Mouse (Mus musculus): Measurements from ENCODE around the gene Iffo2. TPM values are rescaled to one million over a fixed set of nuclear protein-coding genes. Genes with fewer than 3 reads are reported as not detected.

Gene Iffo2
- total RNA-seq, 2 experiments from 2014 or later, result 15.9 to 17.2 TPM

DNA sequence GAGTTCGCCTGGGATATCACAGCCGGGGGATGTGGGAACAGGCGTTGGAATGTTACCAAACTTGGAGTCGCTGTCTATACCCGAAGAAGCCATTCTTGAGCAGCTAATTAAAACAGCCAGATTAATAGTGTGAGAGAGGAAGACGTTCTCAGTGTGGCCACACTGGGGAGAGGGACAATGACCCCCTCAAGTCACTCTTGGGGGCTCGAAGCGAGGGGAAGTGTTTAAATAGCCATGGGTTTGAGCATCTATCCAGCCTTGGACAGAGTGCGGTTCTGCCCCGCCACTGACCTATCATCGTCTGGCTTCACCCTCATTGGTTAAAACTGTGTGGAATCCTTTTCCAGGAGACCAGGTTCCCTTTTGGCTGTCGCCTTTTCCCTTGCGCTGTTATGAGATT is 68.0 kb downstream of the Iffo2 start:
- intact Hi-C loops (cut with DNase I), result no loop called here
- DNase-seq (ENCODE audit: low spot score in 2 of 2), result no peak

DNA sequence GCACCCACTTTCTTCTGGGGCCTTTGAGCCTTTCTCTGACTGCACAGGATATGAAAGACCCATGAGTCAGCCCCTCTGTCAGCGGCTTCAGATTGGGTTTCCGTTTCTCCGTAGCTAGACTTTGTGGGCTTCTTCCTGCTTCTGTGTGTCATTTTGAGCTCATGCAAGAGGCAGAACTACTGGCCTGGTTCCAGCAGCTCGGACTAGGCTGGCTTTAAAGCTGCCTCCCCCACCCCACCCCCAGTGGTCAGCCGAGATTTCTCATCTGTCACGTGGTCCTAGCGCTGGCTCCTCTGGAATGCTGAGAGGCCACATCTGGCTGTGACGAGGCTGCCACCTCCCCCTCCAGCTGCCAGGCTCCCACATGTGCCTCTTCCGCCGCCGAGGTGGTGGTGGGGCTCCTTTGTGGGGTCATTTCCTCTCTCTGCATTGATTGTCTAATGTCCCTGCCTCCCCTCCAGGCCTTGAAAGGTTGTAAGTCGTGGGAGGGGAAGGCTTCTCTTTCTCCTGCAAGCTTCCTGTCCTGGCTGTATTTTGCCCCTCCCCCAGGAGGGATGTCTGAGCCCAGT is 68.7 kb downstream of the Iffo2 start:
- intact Hi-C loops (cut with DNase I), result no loop called here

DNA sequence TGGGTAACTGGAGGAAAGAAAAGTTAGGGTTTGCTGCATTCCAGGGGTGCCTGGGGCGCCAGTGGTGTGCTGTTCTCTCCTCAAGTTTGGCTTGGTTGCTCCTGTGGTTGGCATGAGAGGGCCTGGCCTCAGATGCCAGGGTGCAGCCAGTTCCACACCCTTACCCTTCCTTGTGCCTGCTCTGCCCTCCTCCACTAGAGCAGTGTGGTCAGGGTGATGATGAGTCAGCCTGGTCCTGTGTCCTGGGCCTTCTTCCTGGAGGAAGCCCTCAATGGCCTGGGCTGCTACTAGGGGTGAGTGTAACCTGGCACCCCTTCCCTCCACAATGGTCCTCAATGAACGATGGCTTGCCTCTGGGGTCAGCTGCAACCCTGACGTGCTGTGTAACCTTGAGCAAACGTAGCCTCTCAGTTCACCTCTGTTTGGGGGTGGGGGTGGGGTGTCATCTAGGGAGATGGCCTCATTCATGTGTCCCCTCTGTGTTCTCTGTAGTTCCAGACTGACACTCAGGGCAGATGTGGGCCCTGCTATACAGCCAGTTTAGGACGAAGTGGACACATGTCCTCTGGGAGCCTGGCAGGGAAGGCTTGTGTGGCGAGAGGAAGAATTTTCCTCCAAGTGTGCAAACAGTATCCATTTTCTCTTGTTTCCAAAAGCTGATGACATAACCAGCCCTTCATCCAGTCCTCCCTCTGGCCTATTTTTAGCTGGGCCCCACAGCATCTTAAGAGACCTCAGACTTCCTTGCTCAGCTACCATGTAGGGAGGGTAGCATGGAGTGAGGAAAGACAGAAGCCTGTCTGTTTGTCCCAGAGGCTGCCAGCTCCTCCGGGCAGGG is 71.4 kb downstream of the Iffo2 start:
- intact Hi-C loops (cut with DNase I), result no loop called here
- DNase-seq (ENCODE audit: low spot score in 2 of 2), result peak in 1 of 2 experiments; percentile 55

More for the DNA sequence above, 68.7 kb downstream of the Iffo2 start:
- DNase-seq (ENCODE audit: low spot score in 2 of 2), result peak; percentile 69 to 83

DNA sequence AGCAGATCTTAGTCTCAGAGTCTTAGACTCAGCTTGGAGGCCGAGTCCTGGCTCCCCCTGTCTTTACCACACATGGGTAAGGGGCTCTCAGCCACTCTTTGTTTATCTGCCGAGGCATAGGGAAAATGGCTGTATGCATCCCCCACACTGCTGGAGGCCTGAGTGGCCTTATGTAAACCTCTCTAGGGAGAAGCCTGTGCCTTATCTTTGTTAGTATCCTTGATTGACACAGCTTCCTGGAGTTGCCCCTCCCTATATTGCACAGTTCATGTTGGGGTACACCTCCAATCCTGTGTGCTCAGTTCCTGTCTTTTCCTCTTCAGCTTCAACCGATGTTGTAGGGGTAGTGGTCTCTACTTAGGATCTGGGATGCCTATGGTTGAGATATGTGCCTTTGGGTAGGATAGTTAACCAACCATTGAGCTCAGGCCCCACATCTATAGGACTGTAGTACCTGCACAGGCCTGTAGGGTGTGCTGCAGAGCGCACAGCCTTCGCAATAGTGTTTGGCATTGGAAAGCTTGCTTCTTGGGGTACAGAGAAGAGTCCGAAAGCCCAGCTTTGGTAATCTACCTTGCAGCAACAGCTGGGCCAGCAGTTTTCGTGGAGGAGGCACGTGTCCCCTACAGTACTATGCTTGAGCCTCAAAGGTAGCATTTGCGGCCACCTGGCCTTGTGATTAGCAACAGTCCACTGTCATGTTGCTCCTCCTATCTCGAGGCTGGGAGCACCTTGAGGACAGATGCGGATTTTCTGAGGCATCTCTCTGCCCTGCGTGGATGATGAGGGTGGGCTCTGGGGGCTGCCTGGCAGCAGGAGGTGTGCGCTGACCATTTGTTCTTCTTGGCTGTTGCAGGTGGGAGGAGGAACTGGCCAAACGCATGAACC is 72.3 kb downstream of the Iffo2 start, which contains the start of gene Gm21969:
Gm21969 (plus strand) TSS at position 830 of the 888 bp plus-strand sequence.
- peak; percentile 53 to 57 for DNase-seq (ENCODE audit: low spot score in 2 of 2)
- intact Hi-C loops (cut with DNase I), result no loop called here

DNA sequence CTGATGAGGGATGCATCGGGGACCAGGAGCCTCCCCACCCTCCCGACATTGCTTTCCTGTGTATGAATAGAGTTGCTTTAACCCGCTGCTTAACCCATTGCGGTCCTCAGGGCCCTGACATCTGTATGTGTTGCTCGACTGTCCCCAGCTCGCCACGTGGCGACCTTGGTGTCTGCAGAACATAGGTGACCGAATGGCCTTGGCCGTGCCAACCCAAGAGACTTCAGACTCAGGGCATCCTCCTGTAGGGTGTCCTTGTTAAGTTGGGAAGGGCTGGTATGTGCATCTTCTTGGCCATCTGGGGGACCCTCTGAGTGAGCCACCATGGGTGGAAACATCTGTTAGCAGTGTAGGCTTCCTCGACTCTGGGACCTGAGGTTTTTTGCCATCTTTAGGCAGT is 74.9 kb downstream of the Iffo2 start:
- intact Hi-C loops (cut with DNase I), result no loop called here
- DNase-seq (ENCODE audit: low spot score in 2 of 2), result no peak

DNA sequence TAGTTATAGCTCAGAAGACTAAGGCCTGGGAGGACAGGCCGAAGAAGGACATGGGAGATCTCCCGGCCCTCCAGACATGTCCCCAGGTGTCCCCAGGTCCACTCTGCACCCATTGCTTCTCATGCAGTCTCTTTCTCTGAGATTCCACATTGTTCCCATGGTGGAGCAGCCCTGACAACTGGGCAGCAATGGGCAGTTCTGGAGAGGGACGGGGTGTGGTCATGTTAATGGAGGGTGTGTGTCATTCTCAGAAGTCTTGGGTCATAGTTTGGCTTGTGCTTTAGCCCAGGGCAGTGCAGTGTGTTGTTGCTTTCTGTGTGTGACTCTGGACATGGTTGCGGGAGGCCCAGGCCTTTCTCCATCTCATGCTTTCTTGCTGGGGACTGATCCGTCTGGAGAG is 76.4 kb downstream of the Iffo2 start:
- intact Hi-C loops (cut with DNase I), result no loop called here
- no peak for DNase-seq (ENCODE audit: low spot score in 2 of 2)

DNA sequence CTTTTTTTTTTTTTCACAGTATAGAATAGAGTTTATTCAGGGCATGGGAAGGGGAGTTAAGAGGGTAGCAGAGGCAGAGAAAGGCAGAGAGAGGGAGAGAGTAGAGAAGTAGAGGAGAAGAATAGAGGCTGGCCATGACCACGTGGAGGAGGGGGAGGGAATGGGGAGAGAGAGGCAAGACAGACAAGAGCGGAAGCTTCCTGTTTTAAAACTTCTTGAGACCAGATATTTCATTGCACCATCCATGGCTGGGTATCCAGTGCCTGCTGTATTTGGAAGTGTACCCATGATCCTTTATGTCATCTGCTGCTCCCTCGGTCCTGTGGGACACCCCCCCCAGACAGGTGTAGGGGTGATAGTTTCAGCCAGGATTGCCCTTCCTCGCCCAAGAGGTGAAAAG is 78.6 kb downstream of the Iffo2 start:
- intact Hi-C loops (cut with DNase I), result loop anchor here (2.0 kb wide), 1 partner anchor 34 kb away; no protein-coding TSS in a partner anchor
- DNase-seq (ENCODE audit: low spot score in 2 of 2), result no peak

DNA sequence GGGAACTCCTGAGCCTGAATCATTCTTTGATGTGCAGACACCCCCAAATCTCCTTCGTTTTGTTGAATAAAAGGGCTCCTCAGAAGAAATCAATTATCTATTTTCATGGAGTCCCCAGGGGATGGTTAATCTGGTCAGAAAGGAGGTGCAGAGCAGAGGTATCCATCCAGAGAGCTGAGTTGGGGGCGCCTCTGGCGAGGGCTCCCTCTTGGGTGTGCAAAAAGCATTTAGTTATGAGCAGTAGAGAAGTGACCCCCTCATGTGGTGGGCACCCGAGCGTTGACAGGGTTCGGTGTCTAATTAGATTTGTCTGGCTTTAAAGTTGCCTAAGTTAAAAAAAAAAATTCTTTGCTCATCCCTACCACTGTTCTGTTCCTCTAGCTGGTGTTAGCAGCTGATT is 80.6 kb downstream of the Iffo2 start:
- no peak for DNase-seq (ENCODE audit: low spot score in 2 of 2)
- intact Hi-C loops (cut with DNase I), result no loop called here

DNA sequence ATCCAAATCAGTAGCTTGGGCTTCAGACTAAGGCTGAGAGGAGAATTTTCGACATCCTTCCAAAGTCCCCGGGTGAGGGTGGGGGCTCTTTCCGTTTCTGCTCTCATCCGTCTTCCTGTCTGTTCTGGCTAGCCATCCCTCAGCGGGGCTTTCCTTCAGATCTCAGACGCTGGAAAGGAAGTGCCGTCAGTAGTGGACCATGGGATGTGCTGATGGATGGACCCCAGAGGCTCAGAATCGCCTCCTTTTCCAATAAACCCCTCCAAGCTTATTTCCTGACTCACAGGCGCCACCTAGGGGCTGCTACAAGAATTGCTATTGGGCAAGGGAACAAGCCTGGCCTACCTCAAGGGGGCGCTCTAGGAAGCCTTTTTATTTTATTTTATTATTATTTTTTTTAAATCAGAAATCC is 81.2 kb downstream of the Iffo2 start:
- peak; percentile 67 to 74 for DNase-seq (ENCODE audit: low spot score in 2 of 2)
- intact Hi-C loops (cut with DNase I), result no loop called here

DNA sequence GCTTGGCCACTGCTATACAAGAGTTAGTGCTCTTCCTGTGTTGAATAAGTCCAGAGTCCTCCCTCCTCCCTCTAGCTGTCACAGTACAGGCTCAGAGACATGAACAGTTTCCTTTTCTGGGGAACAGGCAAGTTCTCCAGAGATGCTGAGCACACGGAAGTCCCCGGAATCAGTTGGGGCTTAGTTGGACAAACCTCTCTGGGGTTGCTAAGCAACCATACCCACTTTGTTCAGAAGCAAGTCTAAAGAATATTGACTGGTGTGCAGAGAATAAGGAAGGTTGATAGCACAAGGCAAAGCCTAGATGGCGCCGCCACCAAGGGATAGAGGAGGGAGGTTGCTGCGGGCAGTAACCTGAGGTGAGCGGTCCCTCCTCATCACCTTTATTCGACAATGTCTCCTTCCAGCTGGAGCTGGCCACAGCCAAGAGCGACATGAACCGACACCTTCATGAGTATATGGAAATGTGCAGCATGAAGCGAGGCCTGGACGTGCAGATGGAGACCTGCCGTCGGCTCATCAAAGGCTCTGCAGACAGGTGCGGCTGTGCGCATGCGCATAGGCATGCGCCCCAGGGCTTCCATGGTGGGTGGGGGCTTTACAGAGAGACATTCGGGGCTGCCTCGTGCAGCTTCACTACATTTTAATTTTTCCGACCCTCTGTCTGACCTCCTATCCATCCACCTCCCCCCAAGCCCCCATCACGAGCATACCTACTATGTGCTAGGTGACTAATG is 84.3 kb downstream of the Iffo2 start:
- no peak for DNase-seq (ENCODE audit: low spot score in 2 of 2)
- intact Hi-C loops (cut with DNase I), result no loop called here

DNA sequence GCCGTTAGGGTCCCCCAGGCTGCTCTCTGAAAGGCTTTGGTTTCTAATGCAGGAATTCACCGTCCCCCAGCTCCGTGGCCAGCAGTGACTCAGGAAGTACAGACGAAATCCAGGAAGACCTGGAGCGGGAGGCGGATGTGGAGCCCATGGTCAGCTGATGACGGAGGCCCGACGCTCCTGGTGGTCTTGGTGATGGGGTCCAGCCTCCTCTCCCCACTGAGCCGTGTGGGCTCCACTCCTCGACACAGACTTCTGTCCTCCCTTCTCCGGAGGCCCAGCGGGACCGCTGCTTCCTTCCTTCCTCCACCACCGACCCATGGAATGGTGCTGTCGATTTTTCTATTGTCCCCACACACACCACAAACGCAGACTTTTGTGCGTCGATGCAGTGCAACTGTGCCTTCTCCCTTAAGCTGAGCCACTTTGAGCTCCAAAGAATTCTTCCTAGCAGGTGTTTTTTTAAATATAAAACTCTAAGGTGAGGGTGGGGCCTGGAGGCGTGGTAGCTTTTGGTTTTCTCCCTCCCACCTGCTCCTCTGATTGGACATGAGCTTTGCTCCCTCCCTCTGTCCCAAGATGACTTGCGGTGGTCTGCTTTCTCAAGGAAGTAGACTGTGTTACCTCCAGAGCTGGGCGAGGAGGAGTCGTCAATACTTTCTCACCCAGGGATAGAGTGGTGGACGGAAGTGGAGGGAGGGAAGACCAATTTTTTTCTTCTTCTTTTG is 86.1 kb downstream of the Iffo2 start:
- intact Hi-C loops (cut with DNase I), result no loop called here
- DNase-seq (ENCODE audit: low spot score in 2 of 2), result no peak

DNA sequence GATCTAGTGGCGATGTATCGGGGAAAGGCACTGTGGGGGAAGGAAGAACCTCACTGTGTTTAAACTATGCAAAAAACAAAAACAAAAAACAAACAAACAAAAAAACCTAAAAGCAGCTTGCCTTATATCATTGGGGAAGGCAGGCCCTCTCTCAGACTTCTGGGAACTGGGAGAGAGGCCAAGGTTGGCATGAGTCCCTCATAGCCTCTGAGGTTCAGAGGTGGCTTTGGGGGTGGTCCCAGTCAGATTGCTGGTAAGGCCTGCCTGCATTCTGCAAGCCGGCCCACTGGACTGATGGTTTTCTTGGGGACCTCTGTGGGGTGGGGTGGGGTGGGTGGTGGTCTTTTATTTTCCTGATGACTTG is 86.6 kb downstream of the Iffo2 start:
- intact Hi-C loops (cut with DNase I), result no loop called here
- no peak for DNase-seq (ENCODE audit: low spot score in 2 of 2)

DNA sequence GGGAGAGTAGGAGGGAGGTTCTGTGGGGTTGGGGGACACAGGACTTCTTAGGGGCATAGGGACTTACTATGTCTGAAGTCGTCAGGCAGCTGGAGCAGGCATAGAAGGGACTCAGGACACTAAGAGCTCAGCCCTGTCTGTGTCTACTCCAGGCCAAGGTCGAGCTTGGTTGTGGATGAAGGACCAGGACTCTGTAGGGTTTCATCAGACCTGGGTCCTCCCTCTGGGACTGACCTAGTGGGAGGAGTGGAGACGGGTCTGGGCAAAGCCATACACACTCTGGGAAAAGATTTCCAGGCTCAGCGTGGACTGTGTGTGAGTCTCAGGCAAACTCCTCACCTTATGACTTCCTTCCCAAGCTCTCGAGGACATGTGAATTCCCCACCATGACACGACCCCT is 89.4 kb downstream of the Iffo2 start:
- DNase-seq (ENCODE audit: low spot score in 2 of 2), result no peak
- intact Hi-C loops (cut with DNase I), result no loop called here

DNA sequence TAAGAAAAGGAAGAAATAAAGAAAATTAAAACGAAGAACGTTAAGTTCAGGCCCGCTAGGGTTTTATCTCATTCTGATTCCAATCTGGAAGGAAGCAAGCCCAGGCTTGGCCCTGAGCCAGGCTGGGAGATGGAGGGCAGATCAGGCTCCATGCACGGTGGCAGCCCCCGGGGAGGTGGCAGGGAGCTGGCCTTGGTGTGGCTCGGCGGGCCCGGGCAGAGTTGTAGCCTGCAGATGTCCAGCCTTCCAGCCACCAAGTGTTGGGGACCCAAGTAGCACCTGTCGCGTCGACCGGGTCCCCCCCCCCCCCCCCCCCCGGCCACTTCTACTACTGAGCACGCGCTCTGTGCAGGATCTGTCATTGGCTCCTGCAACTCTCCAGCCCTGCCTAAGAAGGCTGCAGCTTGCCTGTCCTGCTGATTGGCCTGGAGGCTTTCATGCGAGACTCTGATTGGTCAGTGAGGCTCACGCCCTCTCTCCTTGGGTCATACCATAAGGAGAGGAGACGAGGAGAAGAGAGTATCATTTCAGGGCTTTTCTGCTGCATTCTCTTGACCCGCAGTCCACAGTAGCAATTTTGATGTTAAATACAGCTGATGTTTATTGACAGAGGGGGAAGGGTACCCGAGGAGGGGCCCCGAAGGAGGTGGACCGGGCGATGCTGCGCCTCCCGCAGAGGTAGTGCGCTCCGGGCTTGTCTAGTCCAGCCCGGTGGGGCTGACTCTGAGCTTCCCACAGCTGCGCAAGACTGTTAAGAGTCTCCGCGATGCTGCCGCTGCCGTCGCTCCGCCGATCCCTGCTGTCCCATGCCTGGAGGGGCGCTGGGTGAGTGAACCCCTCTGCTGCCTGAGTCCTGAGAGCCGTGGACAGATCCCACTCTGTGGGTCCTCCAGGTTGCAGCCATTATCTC is 92.3 kb downstream of the Iffo2 start, which contains the start of gene Aldh4a1:
Aldh4a1 (plus strand) TSS at position 494 of the 910 bp plus-strand sequence.
- intact Hi-C loops (cut with DNase I), result no loop called here

DNA sequence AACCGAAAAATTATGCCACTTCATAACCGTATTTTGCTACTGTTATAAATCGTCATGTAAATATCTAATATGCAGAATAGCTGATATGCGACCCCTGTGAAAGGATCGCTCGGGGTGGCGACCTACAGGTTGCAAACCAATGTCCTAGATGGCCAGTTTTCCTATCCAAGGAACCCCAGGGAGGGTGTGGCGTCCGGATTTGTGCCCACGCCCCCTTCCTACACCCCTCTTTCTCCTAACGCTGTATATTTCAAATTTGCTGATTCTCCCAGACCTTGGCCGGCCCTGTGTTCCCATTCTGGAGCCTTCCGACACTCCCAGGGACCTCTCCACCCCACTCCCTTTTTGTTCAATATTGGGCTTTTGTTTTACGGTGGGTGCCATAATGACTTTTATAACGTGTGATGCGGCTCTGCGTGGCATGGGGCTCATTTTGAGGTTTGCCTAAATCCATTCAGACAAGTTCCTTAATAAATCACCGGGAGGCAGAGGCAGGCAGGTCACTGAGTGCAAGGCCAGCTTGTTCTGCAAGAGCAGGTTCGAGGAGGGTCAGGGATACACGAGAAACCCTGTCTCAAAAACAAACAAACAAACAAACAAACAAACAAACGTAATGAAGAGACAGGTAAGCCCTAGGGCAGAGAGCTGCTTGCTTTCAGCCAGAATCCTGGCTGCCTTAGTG is 93.2 kb downstream of the Iffo2 start:
- intact Hi-C loops (cut with DNase I), result no loop called here
- no peak for DNase-seq (ENCODE audit: low spot score in 2 of 2)

More for the DNA sequence above, 92.3 kb downstream of the Iffo2 start, which contains the start of gene Aldh4a1:
- peak; percentile 92 to 98 for DNase-seq (ENCODE audit: low spot score in 2 of 2)

DNA sequence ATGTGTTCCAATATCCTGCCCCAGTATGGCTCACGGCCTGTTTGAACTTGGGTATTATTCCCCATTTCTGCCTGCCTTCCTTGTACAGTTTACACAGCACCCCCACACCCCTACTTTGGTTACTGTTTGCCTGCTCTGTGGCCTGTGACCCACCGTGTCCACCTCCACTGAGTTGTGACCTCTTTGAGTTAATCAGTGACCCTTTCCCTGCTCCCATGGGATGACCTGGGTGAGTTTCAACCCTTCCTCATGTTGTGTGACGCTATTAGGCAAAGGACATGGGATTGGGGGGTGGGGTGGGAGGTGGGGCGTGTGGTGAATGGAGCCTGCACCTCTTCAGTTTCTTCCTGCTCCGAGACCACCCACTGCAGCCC is 93.8 kb downstream of the Iffo2 start:
- DNase-seq (ENCODE audit: low spot score in 2 of 2), result no peak
- intact Hi-C loops (cut with DNase I), result no loop called here

DNA sequence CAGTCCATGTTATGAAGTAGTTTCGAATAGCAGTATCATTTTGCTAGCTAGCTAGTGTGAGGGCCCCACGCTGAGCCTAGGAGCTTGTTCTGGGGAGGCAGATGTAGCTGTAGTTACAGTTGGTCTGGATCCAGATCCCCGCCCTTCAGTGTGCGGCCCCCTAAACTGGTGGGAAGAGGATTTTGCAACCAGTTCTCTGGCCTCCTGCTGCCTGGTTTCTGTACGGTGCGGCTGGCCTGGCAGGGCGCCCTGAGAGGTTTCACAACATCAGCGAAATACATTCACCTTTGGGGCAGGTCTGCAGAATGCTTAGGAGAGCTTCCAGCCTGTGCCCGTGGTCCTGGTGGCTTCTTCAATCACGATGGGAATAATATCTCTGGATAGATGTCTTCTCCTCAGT is 94.4 kb downstream of the Iffo2 start:
- intact Hi-C loops (cut with DNase I), result no loop called here
- no peak for DNase-seq (ENCODE audit: low spot score in 2 of 2)

Measured in left cerebral cortex, postnatal 25 days (tissue).